Mouse (Mus musculus): ENCODE measurements around the gene Ppp2r5b.

Gene Ppp2r5b

GRCm38 (mm10) chr19:6234337-6235083, 1.2 kb downstream of the Ppp2r5b start:
- no peak for DNase-seq (ENCODE audit: low spot score)

GRCm38 (mm10) chr19:6233647-6234046, 2.0 kb downstream of the Ppp2r5b start:
- DNase-seq (ENCODE audit: low spot score) = no peak

DNA sequence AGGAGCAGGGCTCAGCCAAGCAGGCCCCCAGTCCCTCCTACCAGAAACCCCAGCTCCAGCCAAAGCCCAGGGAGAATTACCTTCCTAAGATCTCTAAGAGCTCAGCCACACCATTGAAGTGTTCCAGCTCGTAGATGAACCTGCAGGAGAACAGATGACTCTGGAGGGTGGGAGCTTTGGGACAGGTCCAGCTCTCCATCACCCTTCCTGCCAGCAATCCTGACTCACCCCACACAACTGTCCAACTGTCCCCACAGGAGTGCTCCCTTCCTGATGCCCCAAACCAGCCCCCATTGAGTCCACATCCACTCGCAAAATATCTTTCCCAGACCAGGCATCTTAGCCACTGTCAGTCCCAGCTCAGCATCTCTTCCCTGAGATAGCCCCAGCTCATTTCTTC, 4.6 kb downstream of the Ppp2r5b start:
- DNase-seq (ENCODE audit: low spot score) = no peak

DNA sequence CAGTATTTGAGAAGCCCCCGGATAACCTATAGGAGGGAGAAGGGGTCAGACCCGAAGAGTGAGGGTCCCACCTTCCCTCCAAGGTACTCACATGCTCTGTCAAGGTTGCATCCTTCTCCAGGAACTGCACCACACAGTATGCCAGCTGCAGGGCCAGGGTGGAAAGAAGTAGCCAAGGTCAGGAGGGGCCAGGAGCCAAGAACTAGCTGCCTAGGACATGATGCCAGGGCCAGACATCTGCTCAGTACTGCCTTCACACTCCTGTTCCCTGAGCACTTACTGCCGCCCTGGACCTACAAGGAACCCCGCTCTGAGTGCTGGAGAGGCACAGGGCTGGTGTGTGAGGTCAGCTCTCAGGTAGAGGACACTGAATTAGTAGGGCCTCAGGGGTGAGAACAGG, 5.3 kb downstream of the Ppp2r5b start:
- no peak for DNase-seq (ENCODE audit: low spot score)

DNA sequence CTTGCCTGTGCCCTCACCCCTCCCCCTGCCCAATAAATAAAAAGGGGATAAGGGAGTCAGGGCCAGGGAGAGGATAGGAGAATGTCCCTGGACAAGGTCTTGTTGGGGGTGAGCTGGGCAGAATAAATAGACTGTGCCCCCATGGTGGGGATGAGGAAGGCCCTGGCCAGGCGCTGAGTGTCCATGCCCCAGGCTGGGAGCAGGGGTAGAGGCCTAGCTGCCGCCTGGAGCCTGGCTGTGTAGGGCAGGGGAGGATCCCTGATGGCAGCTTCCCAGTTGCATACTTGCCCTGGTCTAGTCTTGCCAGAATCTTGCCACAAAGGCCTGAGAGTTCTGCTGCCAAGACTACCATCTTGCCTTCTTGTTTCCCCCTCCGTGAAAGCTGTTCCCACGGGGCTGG, 7.8 kb downstream of the Ppp2r5b start:
- no peak for DNase-seq (ENCODE audit: low spot score)

DNA sequence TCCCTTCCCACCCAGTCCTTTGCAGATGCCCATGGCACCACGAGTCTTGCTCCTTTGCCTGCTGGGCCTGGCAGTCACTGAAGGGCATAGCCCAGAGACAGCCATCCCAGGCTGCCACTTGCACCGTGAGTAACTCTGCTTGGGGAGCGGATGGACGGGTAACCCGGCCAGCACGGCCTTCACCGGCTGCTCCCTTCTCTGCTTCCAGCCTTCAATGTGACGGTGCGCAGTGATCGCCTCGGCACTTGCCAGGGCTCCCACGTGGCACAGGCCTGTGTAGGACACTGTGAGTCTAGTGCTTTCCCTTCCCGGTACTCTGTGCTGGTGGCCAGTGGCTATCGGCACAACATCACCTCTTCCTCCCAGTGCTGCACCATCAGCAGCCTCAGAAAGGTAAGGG, 8.9 kb downstream of the Ppp2r5b start:
- no peak for DNase-seq (ENCODE audit: low spot score)

- DNase-seq (ENCODE audit: low spot score) = peak; percentile 21
These were observed 9.5 kb downstream of the Ppp2r5b start, which contains the start of gene Gpha2 for GRCm38 (mm10) chr19:6226135-6226534. TSS of gene Gpha2 (plus strand) at chr19:6226380.

DNA sequence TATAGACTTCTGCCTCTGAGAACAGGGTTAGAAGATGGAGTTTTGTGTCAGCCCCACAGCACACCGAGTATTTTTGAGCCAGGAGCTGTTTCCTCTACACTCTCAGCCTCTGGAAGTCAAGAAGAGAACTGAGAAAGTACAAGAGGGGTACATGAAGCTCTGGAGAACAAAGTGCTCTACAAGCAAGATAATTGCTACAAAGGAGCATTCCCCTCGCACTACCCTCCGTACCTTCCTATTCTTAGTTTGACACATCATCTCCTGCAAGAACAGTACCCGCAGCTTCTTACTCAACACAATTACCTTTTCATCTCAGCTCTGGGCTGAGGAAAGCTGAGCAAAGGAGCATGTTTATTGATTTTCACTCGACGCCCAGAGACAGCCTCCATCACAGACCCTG, 17.1 kb downstream of the Ppp2r5b start:
- no peak for DNase-seq (ENCODE audit: low spot score)

DNA sequence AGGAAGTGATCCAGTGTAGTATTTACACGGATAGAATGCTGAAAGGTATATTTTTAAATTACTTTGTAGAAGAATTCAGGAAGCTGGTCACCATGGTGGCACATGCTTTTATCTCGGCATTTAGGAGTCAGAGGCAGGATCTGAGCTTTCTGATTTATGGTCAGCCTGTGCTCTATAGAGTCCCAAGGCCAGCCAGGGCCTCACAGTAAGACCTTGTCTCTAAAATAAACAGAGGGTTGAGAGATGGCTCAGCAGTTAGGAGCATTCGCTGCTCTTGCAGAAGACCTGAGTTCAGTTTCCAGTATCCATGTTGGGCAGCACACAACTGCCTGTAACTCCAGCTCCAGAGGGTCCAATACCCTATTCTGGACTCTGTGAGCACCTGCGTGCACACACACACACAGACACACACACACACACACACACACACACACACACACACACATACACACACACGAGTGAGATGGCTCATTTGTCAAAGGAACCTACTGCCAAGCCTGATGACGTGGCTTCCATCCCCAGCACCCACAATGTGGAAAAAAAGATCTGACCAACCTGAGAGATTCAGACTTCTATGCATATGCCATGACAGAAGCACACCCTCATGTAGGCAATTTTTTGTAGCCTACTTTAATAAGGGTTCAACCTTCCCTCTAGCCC, 19.5 kb downstream of the Ppp2r5b start:
- no peak for DNase-seq (ENCODE audit: low spot score)

- DNase-seq (ENCODE audit: low spot score) = no peak
These were observed 29.0 kb downstream of the Ppp2r5b start for GRCm38 (mm10) chr19:6206716-6207115.

GRCm38 (mm10) chr19:6204265-6204664, 31.4 kb downstream of the Ppp2r5b start:
- DNase-seq (ENCODE audit: low spot score) = no peak

GRCm38 (mm10) chr19:6184131-6184530, 51.5 kb downstream of the Ppp2r5b start, which contains the start of gene Majin:
TSS of gene Majin (plus strand) at chr19:6184388.
- no peak for DNase-seq (ENCODE audit: low spot score)

- DNase-seq (ENCODE audit: low spot score) = no peak
These were observed 53.1 kb downstream of the Ppp2r5b start for GRCm38 (mm10) chr19:6182534-6182933.

GRCm38 (mm10) chr19:6181629-6182028, 54.0 kb downstream of the Ppp2r5b start:
- DNase-seq (ENCODE audit: low spot score) = peak; percentile 28

- no peak for DNase-seq (ENCODE audit: low spot score)
These were observed 56.9 kb downstream of the Ppp2r5b start for GRCm38 (mm10) chr19:6178775-6179174.

Data from yolk sac, embryonic 10.5 days (tissue).